Mouse (Mus musculus) liver, adult 2 months (tissue): ENCODE measurements around the gene C530008M17Rik.

ENCODE experiments used
- CTCF ChIP-seq: fragments of 200-500 bp; IDR thresholded peaks from 2 replicates; pipeline ENCODE4 v1.5.1; 2011; ENCODE audit warnings: low read depth, low read length, control low read depth
- POLR2A ChIP-seq: fragments of 200-500 bp; IDR thresholded peaks from 2 replicates; pipeline ENCODE4 v1.6.1; 2011; ENCODE audit warnings: low read length, control low read depth; ENCODE audit not compliant: insufficient read depth; ENCODE audit errors: extremely low read depth

- TF ChIP-seq CTCF, result no peak
- no peak for TF ChIP-seq POLR2A
These were observed 201.0 kb downstream of the C530008M17Rik start for GRCm38 (mm10) chr5:76857103-76858015.
